In the genomic region with DNA sequence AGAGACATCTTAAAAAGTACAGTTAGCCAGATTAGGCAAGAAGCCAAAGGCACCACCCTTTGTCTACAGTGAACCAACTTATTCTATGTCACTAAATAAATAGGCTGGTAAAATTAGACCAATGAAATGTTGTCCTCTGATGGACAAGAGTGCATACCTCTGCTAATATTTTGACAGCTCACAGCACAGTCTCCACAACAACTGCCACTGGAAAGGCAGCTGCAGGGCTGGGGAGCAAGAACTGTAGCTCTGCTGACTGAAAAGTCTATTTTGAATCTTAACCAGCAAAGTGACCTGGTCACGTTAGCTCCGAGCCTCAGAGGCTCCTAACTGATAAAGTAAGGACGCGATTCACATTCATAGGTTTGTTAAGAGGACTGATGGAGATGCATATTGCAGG, we compare ENCODE assay signal across 21 mouse cellular contexts. TPM values are rescaled to one million over a fixed set of nuclear protein-coding genes. Genes with fewer than 3 reads are reported as not detected.
DNase-seq lines count a peak whose midpoint lies in the region; ATAC-seq lines count a peak whose summit lies in the region.
"Had no signal": no experiment of that assay in that cellular context is flagged by ENCODE, and none has a peak within 500 bp of the region (broad histone marks: within the 10 kb centered on the region; RNA-seq: fewer than 3 reads in every experiment).

No protein-coding gene starts in this region.

- no peaks in the 10 kb centered on the region for H3K36me3 ChIP-seq in heart, embryonic 13.5 days
- no peaks in the 10 kb centered on the region for H3K36me3 ChIP-seq in limb, embryonic 15.5 days
- no peaks in the 10 kb centered on the region for H3K36me3 ChIP-seq in limb, embryonic 10.5 days
- H3K36me3 ChIP-seq: embryonic facial prominence, embryonic 15.5 days; forebrain, embryonic 12.5 days; liver, embryonic 15.5 days had no signal

- no peaks in the 10 kb centered on the region for H3K9me3 ChIP-seq in heart, embryonic 13.5 days
- H3K9me3 ChIP-seq in limb, embryonic 15.5 days: no peaks in the 10 kb centered on the region
- no peaks in the 10 kb centered on the region for H3K9me3 ChIP-seq in limb, embryonic 10.5 days (replicated peaks)
- H3K9me3 ChIP-seq: embryonic facial prominence, embryonic 15.5 days; forebrain, embryonic 12.5 days; liver, embryonic 15.5 days had no signal

- no peaks in the 10 kb centered on the region for H3K27me3 ChIP-seq in heart, embryonic 13.5 days (replicated peaks)
- H3K27me3 ChIP-seq in limb, embryonic 15.5 days: no peaks in the 10 kb centered on the region
- 0 out of 2 replicates have a peak, but pooled peaks cover 12% of the 10 kb centered on the region for H3K27me3 ChIP-seq in limb, embryonic 10.5 days (ENCODE audit: low read depth, poor library complexity, severe bottlenecking)
- H3K27me3 ChIP-seq: embryonic facial prominence, embryonic 15.5 days; forebrain, embryonic 12.5 days; liver, embryonic 15.5 days had no signal

- H3K4me2 ChIP-seq in heart, embryonic 13.5 days: peak overlapping the region; percentile 34
- no peak overlapping the region for H3K4me2 ChIP-seq in limb, embryonic 15.5 days
- H3K4me2 ChIP-seq: embryonic facial prominence, embryonic 15.5 days; forebrain, embryonic 12.5 days; hindbrain, embryonic 14.5 days; liver, embryonic 15.5 days had no signal

- no peak overlapping the region for H3K9ac ChIP-seq in heart, embryonic 13.5 days
- H3K9ac ChIP-seq in limb, embryonic 15.5 days: no peak overlapping the region
- H3K9ac ChIP-seq: embryonic facial prominence, embryonic 15.5 days; forebrain, embryonic 12.5 days; forebrain, postnatal 0 days; hindbrain, embryonic 14.5 days; liver, embryonic 15.5 days had no signal

- H3K27ac ChIP-seq in heart, embryonic 13.5 days (replicated peaks): peak overlapping the region; percentile 77
- H3K27ac ChIP-seq in limb, embryonic 15.5 days: peak overlapping the region; percentile 27; the same call in 1 of the 2 replicates
- no peak overlapping the region for H3K27ac ChIP-seq in limb, embryonic 10.5 days
- H3K27ac ChIP-seq: embryonic facial prominence, embryonic 15.5 days; forebrain, embryonic 12.5 days; hindbrain, embryonic 14.5 days; liver, embryonic 15.5 days had no signal

- 0 out of 2 replicates have a peak, but pooled peaks cover 6% of the 10 kb centered on the region for H3K4me1 ChIP-seq in heart, embryonic 13.5 days
- H3K4me1 ChIP-seq in limb, embryonic 15.5 days: peaks cover 3% of the 10 kb centered on the region; the same call in 1 of the 2 replicates
- no peaks in the 10 kb centered on the region for H3K4me1 ChIP-seq in limb, embryonic 10.5 days
- H3K4me1 ChIP-seq: embryonic facial prominence, embryonic 15.5 days; forebrain, embryonic 12.5 days; liver, embryonic 15.5 days had no signal

- 34% methylated on average over 4 of the region's 4 CpGs for WGBS in heart, embryonic 13.5 days
- 76% methylated on average over 4 of the region's 4 CpGs for WGBS in limb, embryonic 15.5 days
- WGBS in limb, embryonic 10.5 days: 90% methylated on average over 4 of the region's 4 CpGs

- DNase-seq in heart, adult 9 months (ENCODE audit: low spot score in 2 of 2): no peak
- no peak for DNase-seq in limb, embryonic 10.5 days (ENCODE audit: low spot score)
- DNase-seq in lung, postnatal 36 days: peak; percentile 15
- DNase-seq in lung, postnatal 10 days: no peak
- DNase-seq: B cell, adult 2 months; cerebellum, adult 18-20 months; forebrain, postnatal 0 days; kidney, adult 11 months; layer of hippocampus, adult 9-11 months; midbrain, embryonic 14.5 days had no signal

- no peak overlapping the region for H3K4me3 ChIP-seq in heart, embryonic 13.5 days
- no peak overlapping the region for H3K4me3 ChIP-seq in limb, embryonic 15.5 days
- no peak overlapping the region for H3K4me3 ChIP-seq in limb, embryonic 10.5 days
- H3K4me3 ChIP-seq: embryonic facial prominence, embryonic 15.5 days; forebrain, embryonic 12.5 days; liver, embryonic 15.5 days had no signal

- no peak for ATAC-seq in heart, embryonic 13.5 days (ENCODE audit: extremely low read depth, insufficient number of reproducible peaks, low FRiP score, low TSS enrichment)
- ATAC-seq in limb, embryonic 15.5 days (ENCODE audit: insufficient number of reproducible peaks, low FRiP score, low TSS enrichment, low read depth): no peak
- ATAC-seq: activated CD4-positive, CD25-positive, alpha-beta regulatory T cell, adult 4 months; forebrain, postnatal 0 days had no signal

RNA-seq across cellular contexts. Expression of a gene that starts 5.6 kb away (rescaled TPM):
- 0.14 TPM in 1 of 2 replicates, not detected in the other for polyA plus RNA-seq in heart, embryonic 13.5 days (2015; fragmentation: Nextera tagmentation; extraction: Ambion mirVana)
- polyA plus RNA-seq in limb, embryonic 15.5 days (2015; fragmentation: Nextera tagmentation; extraction: Ambion mirVana): 0.12 TPM in 1 of 2 replicates, not detected in the other
- polyA plus RNA-seq in limb, embryonic 10.5 days (2016; fragmentation: Nextera tagmentation; extraction: Ambion mirVana): 0.25 and 0.28 TPM in 2 replicates
- polyA plus RNA-seq: adrenal gland, adult 2 months; forebrain, embryonic 12.5 days; kidney, embryonic 14.5 days; liver, adult 2 months; liver, embryonic 15.5 days; neural tube, embryonic 14.5 days had no signal
